Mouse (Mus musculus) cortical plate, adult 2 months (tissue): ENCODE measurements around the gene Abcc2. TPM values are rescaled to one million over a fixed set of nuclear protein-coding genes. Genes with fewer than 3 reads are reported as not detected.

ENCODE experiments used
- H3K27ac ChIP-seq: fragments of 200-500 bp; 2 replicates; pipeline ENCODE4 v1.5.1; 2012; ENCODE audit warnings: low read length, control low read depth, inconsistent platforms; ENCODE audit not compliant: insufficient read depth
- H3K4me1 ChIP-seq: fragments of 200-500 bp; 2 replicates; pipeline ENCODE4 v1.6.1; 2011; ENCODE audit warnings: low read length; ENCODE audit not compliant: control insufficient read depth, insufficient read depth
- H3K4me3 ChIP-seq: fragments of 200-500 bp; 2 replicates; pipeline ENCODE4 v1.5.1; 2011; ENCODE audit warnings: mild to moderate bottlenecking, low read length, control low read depth; ENCODE audit not compliant: insufficient read depth
- CTCF ChIP-seq: fragments of 200-500 bp; IDR thresholded peaks from 2 replicates; pipeline ENCODE4 v1.5.1; 2011; ENCODE audit warnings: mild to moderate bottlenecking, control low read depth, low read length; ENCODE audit not compliant: insufficient read depth; ENCODE audit errors: extremely low read depth
- POLR2A ChIP-seq: fragments of 200-500 bp; IDR thresholded peaks from 2 replicates; pipeline ENCODE4 v1.6.1; 2011; ENCODE audit warnings: mild to moderate bottlenecking, low read length, control low read depth; ENCODE audit not compliant: insufficient read depth; ENCODE audit errors: extremely low read depth
- polyA plus RNA-seq: library from polyadenylated mRNA; depleted of rRNA; stranded (reverse); fragments of >200 nt; gene quantifications from 2 replicates; pipeline ENCODE4 v1.2.3, GENCODE M21; 2012

Gene Abcc2
- polyA plus RNA-seq, 1 experiment, result 0.15 TPM

DNA sequence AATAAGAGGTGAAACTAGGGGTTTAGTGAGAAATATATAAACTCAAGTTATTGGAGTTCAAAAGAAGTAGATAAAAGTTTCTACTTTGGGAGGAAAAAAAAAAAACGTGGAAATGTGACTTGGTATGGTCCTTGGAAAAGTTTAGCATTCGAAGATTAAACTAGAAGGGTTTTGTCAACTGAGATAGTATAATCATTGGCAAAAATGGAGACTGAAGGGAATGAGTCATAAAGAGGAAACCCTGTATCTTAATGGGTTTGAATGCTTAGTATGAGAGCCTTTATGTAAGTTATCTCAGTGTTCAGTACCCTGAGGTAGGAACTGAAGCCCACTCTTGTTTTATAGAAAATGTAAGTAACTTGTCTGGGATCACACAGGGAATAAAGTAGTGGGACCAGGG, 27.1 kb upstream of the Abcc2 start:
- H3K27ac ChIP-seq, result no peak overlapping the region
- peaks cover 4% of the 10 kb centered on the region for H3K4me1 ChIP-seq
- no peak overlapping the region for H3K4me3 ChIP-seq
- TF ChIP-seq POLR2A (no peak), CTCF (no peak)

DNA sequence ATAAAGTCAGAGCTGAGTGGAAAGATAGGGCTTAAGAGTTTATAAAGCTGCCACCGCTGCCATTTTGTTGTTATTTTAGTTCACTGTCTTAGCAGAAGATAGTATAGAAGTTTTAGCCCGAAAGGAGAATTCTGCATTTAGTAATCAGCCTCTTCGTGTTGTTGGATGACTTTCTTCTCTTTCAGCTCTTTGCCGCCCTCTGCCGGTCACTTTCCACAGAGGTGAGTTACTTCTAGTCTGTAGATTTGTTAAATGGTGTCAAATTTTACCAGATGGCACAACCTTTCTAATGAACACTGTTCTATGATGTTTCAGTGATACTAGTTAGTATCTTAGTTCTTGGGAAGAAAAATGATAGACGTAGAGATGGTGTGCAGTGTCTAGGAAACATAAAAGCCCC, 21.5 kb upstream of the Abcc2 start:
- Histone ChIP-seq H3K4me1 (no peaks in the 10 kb centered on the region), H3K4me3 (no peak overlapping the region), H3K27ac (no peak overlapping the region)
- TF ChIP-seq CTCF (peak; percentile 59), POLR2A (no peak)

DNA sequence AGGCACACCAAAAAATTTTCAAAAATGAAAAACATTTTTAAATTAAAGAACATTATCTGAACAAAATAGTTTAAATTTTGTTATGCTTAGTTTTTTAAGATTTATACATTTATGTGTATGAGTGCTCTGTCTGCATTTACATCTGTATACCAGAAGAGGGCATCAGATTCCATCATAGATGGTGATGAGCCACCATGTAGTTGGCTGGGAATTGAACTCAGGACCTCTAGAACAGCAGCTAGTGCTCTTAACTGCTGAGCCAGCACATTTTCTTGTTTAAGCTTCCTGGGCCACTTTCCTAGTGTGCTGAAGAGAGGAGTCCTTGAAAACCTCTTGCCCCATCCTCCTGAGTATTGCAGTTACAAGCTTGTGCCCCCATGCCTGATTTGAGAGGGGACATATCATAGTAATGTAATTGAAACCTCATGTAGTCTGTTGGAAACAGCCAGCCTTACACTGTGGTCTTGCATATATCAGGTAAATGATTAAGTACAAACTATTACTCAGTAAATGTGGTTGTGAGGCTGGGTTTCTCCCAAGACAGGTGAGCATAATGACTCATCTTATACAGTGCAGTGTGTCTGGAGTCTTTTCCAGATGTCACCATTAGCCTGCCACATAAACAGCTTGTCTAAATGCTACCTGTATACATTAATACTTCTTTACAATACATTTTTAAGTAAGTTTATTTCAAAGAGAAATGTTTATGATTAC, 20.3 kb upstream of the Abcc2 start:
- no peak overlapping the region for H3K27ac ChIP-seq
- H3K4me1 ChIP-seq, result no peaks in the 10 kb centered on the region
- no peak for TF ChIP-seq CTCF
- TF ChIP-seq POLR2A, result no peak
- no peak overlapping the region for H3K4me3 ChIP-seq

DNA sequence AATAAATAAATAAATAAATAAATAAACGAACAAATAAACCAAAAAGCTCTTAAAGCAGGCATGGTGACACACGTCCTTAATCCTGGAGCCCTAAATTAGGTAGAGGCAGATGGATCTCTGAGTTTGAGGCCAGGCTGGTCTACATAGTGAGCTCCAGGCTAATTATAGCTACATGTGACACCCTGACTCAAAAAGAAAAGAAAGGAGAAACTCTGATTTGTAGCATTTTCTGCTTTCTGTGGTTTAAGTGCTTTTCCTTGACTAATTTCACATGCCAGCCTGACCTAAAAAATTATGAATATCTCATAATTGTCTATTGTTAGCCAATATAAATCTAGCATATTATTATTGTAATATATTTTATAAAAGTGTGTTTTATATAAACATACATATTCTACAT, 19.6 kb upstream of the Abcc2 start:
- H3K27ac ChIP-seq, result no peak overlapping the region
- H3K4me1 ChIP-seq, result no peaks in the 10 kb centered on the region
- no peak overlapping the region for H3K4me3 ChIP-seq
- TF ChIP-seq CTCF (no peak), POLR2A (no peak)

DNA sequence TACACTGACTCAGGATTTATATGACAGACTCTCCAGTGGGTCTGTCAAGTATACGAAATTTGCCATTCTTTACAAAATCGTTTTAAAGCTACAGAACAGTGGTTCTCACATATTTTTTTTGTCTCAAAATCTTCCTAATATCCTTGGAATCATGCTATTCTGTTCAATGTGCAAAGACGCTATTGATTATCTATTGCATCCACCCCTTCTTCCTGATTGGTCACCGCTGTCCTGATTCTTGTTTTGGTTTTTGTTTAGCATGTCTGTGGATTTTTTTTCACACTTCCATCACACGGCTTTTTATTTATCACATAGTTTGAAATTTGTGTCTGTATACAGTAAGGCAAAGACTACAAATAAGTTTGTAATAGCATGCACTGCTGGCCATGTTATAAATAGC, 15.5 kb upstream of the Abcc2 start:
- Histone ChIP-seq H3K4me1 (no peaks in the 10 kb centered on the region), H3K27ac (no peak overlapping the region), H3K4me3 (no peak overlapping the region)
- no peak for TF ChIP-seq POLR2A
- no peak for TF ChIP-seq CTCF

DNA sequence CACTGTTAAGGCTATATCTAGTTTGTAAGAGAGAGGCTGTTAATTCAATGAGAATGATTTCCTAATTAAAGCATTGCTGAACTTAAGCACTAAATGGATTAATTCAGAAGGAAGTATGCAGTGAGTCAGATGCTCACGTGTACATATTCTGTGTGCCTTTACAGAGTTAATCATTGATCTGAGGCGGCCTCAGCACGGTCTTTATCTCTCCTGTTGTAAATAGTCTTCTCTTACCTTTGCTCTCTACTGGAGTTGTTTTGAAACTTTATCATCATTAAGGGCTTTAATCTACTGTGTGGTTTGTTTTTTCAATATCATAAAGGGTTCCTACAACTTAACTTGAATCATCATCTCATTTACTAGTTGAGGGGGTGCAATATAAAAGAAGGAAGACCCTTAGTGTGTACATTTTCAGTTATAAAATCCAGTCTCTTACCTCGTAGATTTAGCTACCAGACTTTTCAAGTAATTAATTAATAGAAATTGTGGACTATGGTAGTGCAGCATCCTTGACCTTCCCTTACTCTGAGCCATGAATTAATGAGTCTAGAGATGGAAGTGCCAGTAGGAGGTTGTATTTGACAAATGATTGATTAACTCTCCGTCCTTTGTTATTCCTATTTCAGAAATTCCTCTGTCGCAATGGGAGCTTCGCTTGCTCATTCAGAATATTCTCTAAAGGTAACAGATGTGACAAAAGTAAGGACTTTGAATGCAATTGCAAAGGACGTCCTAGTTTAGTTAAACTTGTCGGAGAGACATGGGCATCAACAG, 14.3 kb upstream of the Abcc2 start:
- Histone ChIP-seq H3K4me3 (no peak overlapping the region), H3K4me1 (no peaks in the 10 kb centered on the region), H3K27ac (no peak overlapping the region)
- TF ChIP-seq POLR2A, result no peak
- no peak for TF ChIP-seq CTCF

DNA sequence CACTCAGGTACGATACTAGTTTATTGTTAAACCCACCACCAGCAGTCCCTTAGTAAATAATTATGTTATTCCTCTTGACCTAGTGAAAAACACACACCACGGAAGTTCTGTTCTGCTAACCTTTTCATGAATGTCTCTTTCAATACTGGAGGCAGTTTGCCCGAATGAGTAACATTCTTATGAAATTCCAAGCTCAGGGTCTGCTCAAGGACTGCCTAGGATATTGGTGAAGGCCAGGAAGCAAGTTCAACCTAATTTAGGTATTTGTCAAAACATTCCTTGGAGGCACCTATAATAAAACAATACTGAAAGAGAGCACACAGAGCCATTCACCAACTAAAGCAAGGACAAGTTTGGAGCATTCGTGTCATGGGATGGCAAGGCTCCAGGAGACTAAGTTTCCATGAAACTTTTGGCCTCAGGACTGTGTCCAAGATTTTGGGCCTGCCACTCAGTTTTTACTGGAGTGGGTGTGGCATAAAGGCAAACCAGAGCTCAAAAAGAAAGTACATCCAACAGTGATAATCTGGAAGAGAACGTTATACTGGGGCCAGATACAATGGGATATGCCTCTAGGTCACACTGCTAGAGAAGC, 12.5 kb upstream of the Abcc2 start:
- Histone ChIP-seq H3K4me1 (no peaks in the 10 kb centered on the region), H3K27ac (no peak overlapping the region), H3K4me3 (no peak overlapping the region)
- TF ChIP-seq CTCF (no peak), POLR2A (no peak)

DNA sequence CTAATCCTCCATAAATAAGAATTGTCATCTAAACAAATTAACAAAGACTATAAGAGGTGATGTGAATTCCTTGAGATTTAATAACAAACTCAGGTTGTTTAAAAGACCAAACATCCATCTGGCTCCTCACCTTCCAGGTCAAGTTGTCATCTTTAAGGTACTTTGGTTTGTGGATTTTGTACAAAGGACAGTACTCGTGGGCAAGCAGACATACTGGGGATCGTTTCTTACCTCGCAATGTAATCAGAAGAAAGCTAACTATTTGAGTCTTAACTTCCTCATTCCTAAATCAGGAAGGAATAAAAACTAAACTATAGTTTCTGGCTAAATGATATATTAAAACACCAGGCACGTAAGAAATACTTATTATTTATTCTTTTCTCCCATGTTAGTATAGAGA, 11.4 kb upstream of the Abcc2 start:
- Histone ChIP-seq H3K4me3 (no peak overlapping the region), H3K27ac (no peak overlapping the region), H3K4me1 (no peaks in the 10 kb centered on the region)
- TF ChIP-seq CTCF (no peak), POLR2A (no peak)

DNA sequence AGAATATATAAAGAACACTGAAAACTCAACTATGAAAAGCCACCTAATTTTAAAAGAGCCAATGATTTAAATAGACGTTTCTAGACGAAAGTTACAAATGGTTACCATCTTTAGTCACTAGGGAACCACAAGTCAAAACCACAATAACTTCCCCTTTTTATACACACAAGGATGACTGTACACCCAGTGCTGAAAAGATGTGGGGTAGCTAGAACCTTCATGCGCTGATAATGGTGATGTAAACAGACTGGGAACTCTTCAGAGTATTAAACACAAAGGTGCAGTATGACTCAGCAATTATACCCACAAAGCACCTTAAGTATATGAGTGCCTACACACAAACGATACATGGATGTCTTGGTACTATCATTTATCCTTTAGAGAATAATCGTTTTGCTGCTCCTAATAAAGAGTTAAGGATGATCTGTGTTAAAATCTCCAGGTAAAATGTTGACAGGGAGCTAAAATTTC, 10.5 kb upstream of the Abcc2 start:
- Histone ChIP-seq H3K4me1 (no peaks in the 10 kb centered on the region), H3K4me3 (no peak overlapping the region), H3K27ac (no peak overlapping the region)
- TF ChIP-seq POLR2A (no peak), CTCF (no peak)
